Mouse (Mus musculus): ENCODE results near the gene Prtg. TPM values are rescaled to one million over a fixed set of nuclear protein-coding genes. Genes with fewer than 3 reads are reported as not detected.

Prtg gene
- polyA plus RNA-seq, 1 experiment from 2014 or later: 2.1 TPM

DNA sequence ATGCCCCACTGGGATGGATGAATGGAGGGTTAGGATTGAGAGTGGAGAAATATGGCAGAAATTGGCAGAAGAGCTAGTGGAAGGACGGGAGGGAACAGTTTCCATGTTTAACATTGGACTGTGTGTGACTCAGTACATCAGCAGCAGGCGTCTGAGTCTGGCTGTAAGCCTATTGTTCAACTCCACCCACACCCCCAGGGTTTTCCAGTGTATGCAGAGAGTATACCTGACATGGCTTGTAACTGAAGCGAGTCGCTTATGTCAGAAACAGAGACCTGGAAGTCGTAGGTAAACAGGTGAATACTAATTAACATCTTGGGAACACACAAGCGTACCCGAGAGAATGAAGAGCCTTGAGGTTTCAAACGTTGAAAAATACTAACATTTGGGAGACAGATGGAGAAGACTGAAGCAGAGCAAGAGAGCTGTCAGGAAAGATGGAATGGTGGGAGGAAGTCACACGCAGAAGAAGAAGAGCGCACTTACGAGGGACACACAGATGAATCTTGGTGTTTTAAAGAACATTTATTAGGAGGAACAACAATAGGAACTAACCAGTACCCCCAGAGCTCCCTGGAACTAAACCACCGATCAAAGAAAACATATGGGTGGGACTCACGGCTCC is 124.6 kb downstream of the Prtg start:
- in situ Hi-C loops (cut with MboI; ENCODE audit: low pct_unique_long_range_greater_than_20kb): no loop called here
- no peak for DNase-seq (ENCODE audit: low read depth, low spot score)
- no peak for TF ChIP-seq CTCF (IDR thresholded peaks at IDR 0.05)
- POLR2A ChIA-PET: no interaction called here
- CTCF ChIA-PET: no interaction called here
- no peak for ATAC-seq
- H3K27me3 ChIP-seq: no peaks in the 10 kb centered on the region

DNA sequence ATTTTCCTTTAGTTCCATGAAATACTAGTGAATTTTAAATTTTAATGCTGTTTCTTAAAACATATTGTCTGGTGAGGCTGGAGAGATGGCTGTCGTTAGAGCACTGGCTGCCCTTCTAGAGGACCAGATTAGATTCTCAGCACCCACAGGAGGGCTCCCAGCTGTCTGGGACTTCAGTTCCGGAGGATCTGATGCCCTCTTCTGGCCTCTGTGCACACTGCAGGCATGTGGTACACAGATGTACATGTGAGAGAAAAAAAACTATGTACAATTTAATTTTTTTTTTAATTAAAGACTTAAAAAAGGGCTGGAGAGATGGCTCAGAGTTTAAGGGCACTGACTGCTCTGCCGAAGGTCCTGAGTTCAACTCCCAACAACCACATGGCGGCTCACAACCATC is 128.6 kb downstream of the Prtg start:
- ChIA-PET CTCF (interaction anchor here (1.4 to 1.6 kb wide), 2 partner anchors 9 to 169 kb away, joined by 3 to 4 read pairs; no protein-coding TSS in a partner anchor), POLR2A (no interaction called here)
- TF ChIP-seq CTCF (IDR thresholded peaks at IDR 0.05): peak; percentile 60
- no peak for DNase-seq (ENCODE audit: low read depth, low spot score)
- H3K27me3 ChIP-seq: no peaks in the 10 kb centered on the region
- no peak for ATAC-seq
- in situ Hi-C loops (cut with MboI; ENCODE audit: low pct_unique_long_range_greater_than_20kb): no loop called here

GRCm38 (mm10) chr9:72936301-72936700 is 129.6 kb downstream of the Prtg start:
- ATAC-seq (no peak), DNase-seq (ENCODE audit: low read depth, low spot score) (no peak)
- H3K27me3 ChIP-seq: no peaks in the 10 kb centered on the region
- POLR2A ChIA-PET: no interaction called here
- TF ChIP-seq CTCF (IDR thresholded peaks at IDR 0.05): no peak
- in situ Hi-C loops (cut with MboI; ENCODE audit: low pct_unique_long_range_greater_than_20kb): no loop called here
- CTCF ChIA-PET: interaction anchor here (0.7 to 1.8 kb wide), 4 partner anchors 10 to 170 kb away, joined by 3 to 5 read pairs (median 4); no protein-coding TSS in a partner anchor

DNA sequence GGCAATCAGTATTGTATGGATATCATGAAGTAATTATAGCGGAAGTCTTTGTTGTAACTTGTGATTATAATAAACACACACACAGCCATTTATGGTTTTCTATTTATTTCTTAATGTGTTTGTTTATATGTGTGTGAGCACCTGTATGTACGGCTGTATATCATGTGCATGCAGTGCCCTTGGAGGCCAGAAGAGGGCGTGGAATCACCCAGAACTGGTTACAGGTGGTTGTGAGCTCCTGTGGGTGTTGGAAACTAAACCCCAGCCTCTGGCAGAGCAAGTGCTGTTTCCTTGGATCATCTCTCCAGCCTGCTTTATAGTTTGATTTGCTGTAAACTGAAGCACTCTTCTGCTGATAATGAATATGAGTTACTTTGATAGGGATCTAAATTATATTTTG is 136.8 kb downstream of the Prtg start:
- DNase-seq (ENCODE audit: low read depth, low spot score) (no peak), ATAC-seq (no peak)
- ChIA-PET CTCF (interaction anchor here (1.1 kb wide), 1 partner anchor 8 kb away, joined by 3 read pairs; no protein-coding TSS in a partner anchor), POLR2A (interaction anchor here (0.6 kb wide), 1 partner anchor 40 kb away, joined by 4 read pairs; no protein-coding TSS in a partner anchor)
- no peaks in the 10 kb centered on the region for H3K27me3 ChIP-seq
- peak; percentile 51 for TF ChIP-seq CTCF (IDR thresholded peaks at IDR 0.05)
- in situ Hi-C loops (cut with MboI; ENCODE audit: low pct_unique_long_range_greater_than_20kb): no loop called here

GRCm38 (mm10) chr9:72944286-72944685 is 137.6 kb downstream of the Prtg start:
- H3K27me3 ChIP-seq: no peaks in the 10 kb centered on the region
- in situ Hi-C loops (cut with MboI; ENCODE audit: low pct_unique_long_range_greater_than_20kb): no loop called here
- DNase-seq (ENCODE audit: low read depth, low spot score): no peak
- no peak for ATAC-seq
- no peak for TF ChIP-seq CTCF (IDR thresholded peaks at IDR 0.05)
- POLR2A ChIA-PET: interaction anchor here (0.6 kb wide), 1 partner anchor 40 kb away, joined by 4 read pairs; no protein-coding TSS in a partner anchor
- CTCF ChIA-PET: interaction anchor here (0.6 to 1.1 kb wide), 2 partner anchors 9 to 1800 kb away, joined by 3 read pairs; no protein-coding TSS in a partner anchor

DNA sequence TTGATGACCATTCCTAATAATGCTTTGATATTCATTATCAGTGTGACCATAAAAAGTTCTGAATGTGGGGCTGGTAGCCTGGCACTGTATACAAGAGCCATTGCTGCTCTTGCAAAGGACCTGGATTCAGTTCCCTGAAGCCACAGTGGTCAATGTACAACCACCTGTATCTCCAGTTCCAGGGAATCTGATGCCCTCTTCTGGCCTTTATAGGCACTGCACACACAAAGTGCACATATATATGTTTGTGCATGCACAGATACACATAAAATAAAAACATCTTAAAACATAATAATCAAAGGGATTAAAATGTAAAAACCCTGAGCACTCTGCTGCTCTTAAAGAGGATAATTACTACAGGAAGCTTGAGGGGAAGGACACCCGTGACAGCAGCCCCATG is 140.3 kb downstream of the Prtg start:
- peak; percentile 42 for TF ChIP-seq CTCF (IDR thresholded peaks at IDR 0.05)
- no peaks in the 10 kb centered on the region for H3K27me3 ChIP-seq
- POLR2A ChIA-PET: no interaction called here
- no peak for ATAC-seq
- in situ Hi-C loops (cut with MboI; ENCODE audit: low pct_unique_long_range_greater_than_20kb): no loop called here
- CTCF ChIA-PET: interaction anchor here (0.8 to 1.6 kb wide), 2 partner anchors 9 to 10 kb away, joined by 3 to 5 read pairs; no protein-coding TSS in a partner anchor
- DNase-seq (ENCODE audit: low read depth, low spot score): no peak

- no peaks in the 10 kb centered on the region for H3K27me3 ChIP-seq
- no peak for TF ChIP-seq CTCF (IDR thresholded peaks at IDR 0.05)
- in situ Hi-C loops (cut with MboI; ENCODE audit: low pct_unique_long_range_greater_than_20kb): no loop called here
- ChIA-PET POLR2A (no interaction called here), CTCF (no interaction called here)
- no peak for DNase-seq (ENCODE audit: low read depth, low spot score)
- ATAC-seq: no peak
Measured at GRCm38 (mm10) chr9:72949572-72949971, 142.9 kb downstream of the Prtg start.

DNA sequence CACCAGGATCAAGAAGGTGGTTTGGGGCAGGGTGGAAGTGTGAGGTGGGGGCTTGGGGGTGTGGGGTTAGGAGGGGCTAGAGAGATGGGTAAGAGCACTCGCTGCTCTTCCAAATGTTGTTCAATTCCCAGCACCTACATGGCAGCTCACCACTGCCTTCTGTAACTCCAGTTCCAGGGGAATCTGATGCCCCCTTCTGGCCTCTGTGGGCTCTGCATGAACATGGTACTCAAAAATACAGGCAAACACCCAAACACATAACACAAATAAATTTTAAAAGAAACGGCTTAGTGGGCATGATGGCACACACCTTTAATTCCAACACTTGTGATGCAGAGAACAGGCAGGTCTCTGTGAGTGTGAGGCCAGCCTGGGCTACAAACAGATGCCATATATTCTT is 148.1 kb downstream of the Prtg start:
- in situ Hi-C loops (cut with MboI; ENCODE audit: low pct_unique_long_range_greater_than_20kb): loop anchor here (5.0 kb wide), 1 partner anchor 138 kb away; no protein-coding TSS in a partner anchor
- no peak for DNase-seq (ENCODE audit: low read depth, low spot score)
- H3K27me3 ChIP-seq: no peaks in the 10 kb centered on the region
- TF ChIP-seq CTCF (IDR thresholded peaks at IDR 0.05): peak; percentile 62
- ATAC-seq: no peak
- ChIA-PET CTCF (interaction anchor here (1.4 to 1.5 kb wide), 2 partner anchors 11 to 44 kb away, joined by 3 to 4 read pairs; no protein-coding TSS in a partner anchor), POLR2A (no interaction called here)

GRCm38 (mm10) chr9:72955546-72955945 is 148.9 kb downstream of the Prtg start:
- peak; percentile 70 for TF ChIP-seq CTCF (IDR thresholded peaks at IDR 0.05)
- DNase-seq (ENCODE audit: low read depth, low spot score) (no peak), ATAC-seq (peak; percentile 51)
- CTCF ChIA-PET: interaction anchor here (0.7 to 1.5 kb wide), 6 partner anchors 10 to 135 kb away, joined by 3 to 4 read pairs (median 3); no protein-coding TSS in a partner anchor
- no peaks in the 10 kb centered on the region for H3K27me3 ChIP-seq
- POLR2A ChIA-PET: no interaction called here
- in situ Hi-C loops (cut with MboI; ENCODE audit: low pct_unique_long_range_greater_than_20kb): loop anchor here (5.0 kb wide), 1 partner anchor 137 kb away; no protein-coding TSS in a partner anchor

DNA sequence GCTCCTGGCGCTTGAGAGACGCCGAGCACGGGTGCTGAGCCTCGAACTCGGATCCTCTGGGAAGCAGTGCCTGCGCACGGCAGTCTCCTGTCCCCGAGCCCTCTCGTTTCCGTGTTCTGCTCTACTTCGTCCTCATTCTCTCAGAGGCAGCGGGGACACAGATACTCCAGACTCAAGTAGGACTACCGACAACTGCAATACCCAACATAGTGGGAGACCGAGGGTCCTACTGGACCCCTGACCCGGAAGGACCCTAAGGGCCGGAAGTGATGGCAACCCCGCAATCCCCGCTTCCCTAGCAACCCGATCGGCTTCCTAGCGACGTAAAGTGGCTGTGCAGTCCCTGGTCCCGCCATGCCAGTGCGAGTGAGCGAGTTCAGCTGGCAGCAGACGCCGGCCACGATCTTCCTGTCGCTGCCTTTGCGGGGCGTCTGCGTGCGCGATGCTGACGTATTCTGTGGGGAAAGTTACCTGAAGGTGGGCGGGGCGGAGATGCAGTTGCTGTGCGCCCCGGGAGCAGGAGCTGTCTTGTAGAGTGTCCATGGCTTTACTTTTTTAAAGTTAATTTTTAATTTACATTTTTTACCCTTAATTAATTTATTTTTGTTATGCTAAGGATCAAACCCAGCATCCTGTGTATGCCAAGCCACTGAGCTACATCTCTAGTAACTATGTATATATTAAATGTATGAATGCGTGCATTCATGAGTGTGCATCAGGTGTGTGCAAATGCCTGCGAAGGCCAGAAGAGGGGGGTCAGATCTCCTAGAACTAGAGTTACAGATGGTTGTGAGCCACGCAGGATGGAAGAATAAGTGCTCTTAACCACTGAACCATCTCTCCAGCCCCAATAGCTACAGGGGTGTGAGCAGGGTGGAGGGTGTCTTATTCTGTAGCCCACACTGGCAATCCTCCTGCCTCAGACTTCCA is 152.1 kb downstream of the Prtg start, which contains the start of the genes Dyx1c1 and Gm44503:
Gene Dyx1c1, plus strand, starts transcription at position 265 of the 930 bp plus-strand sequence.
Gene Gm44503, plus strand, starts transcription at position 332 of the 930 bp plus-strand sequence.
- no peak for TF ChIP-seq CTCF (IDR thresholded peaks at IDR 0.05)
- in situ Hi-C loops (cut with MboI; ENCODE audit: low pct_unique_long_range_greater_than_20kb): loop anchor here (5.0 kb wide), 1 partner anchor 134 kb away; no protein-coding TSS in a partner anchor
- ChIA-PET POLR2A (interaction anchor here (0.6 kb wide), 1 partner anchor 565 kb away, joined by 3 read pairs; no protein-coding TSS in a partner anchor), CTCF (interaction anchor here (0.6 to 1.2 kb wide), 3 partner anchors 10 to 46 kb away, joined by 3 read pairs; no protein-coding TSS in a partner anchor)
- ATAC-seq (no peak), DNase-seq (ENCODE audit: low read depth, low spot score) (no peak)
- no peaks in the 10 kb centered on the region for H3K27me3 ChIP-seq

All from Patski (cell line).